Mouse (Mus musculus) midbrain, embryonic 12.5 days (tissue): Measurements from ENCODE around the gene Ccdc60. TPM values are rescaled to one million over a fixed set of nuclear protein-coding genes. Genes with fewer than 3 reads are reported as not detected.

Source experiments
- ATAC-seq: fragments of 200-750 bp; cut with Nextera tagmentation; 2 replicates; pipeline ENCODE4 v1.8.0; 2017; ENCODE audit warnings: low read depth, moderate TSS enrichment, moderate library complexity; ENCODE audit not compliant: low FRiP score
- H3K27ac ChIP-seq: fragments of 300-500 bp; sonication (generic); replicated peaks from 2 replicates; pipeline ENCODE4 v1.5.1; 2016; ENCODE audit warnings: mild to moderate bottlenecking
- H3K27me3 ChIP-seq: fragments of 300-500 bp; sonication (generic); 2 replicates; pipeline ENCODE4 v1.6.1; 2016; ENCODE audit warnings: mild to moderate bottlenecking
- H3K36me3 ChIP-seq: fragments of 300-500 bp; sonication (generic); 2 replicates; pipeline ENCODE4 v1.6.1; 2016
- H3K4me1 ChIP-seq: fragments of 300-500 bp; sonication (generic); 2 replicates; pipeline ENCODE4 v1.6.1; 2016
- H3K4me2 ChIP-seq: fragments of 300-500 bp; sonication (generic); replicated peaks from 2 replicates; pipeline ENCODE4 v1.6.1; 2016; ENCODE audit warnings: mild to moderate bottlenecking, moderate library complexity
- H3K4me3 ChIP-seq: fragments of 300-500 bp; sonication (generic); 2 replicates; pipeline ENCODE4 v1.5.1; 2016; ENCODE audit warnings: mild to moderate bottlenecking
- H3K9ac ChIP-seq: fragments of 300-500 bp; sonication (generic); replicated peaks from 2 replicates; pipeline ENCODE4 v1.6.1; 2016; ENCODE audit warnings: mild to moderate bottlenecking, moderate library complexity
- H3K9me3 ChIP-seq: fragments of 300-500 bp; sonication (generic); 2 replicates; pipeline ENCODE4 v1.6.1; 2016; ENCODE audit warnings: mild to moderate bottlenecking
- WGBS: fragments of 180-500 bp; shearing (Covaris S2); methylation state at CpG from one replicate; pipeline ENCODE4 v1.1.7; 2016; 5-methylcytosine and 5-hydroxymethylcytosine counted together
- polyA plus RNA-seq: library from polyadenylated mRNA; unstranded; fragments of >200 nt; fragmentation: Nextera tagmentation; extraction: Ambion mirVana; gene quantifications from 2 replicates; pipeline ENCODE4 v1.2.1, GENCODE M21; 2016

Gene Ccdc60
- polyA plus RNA-seq, 1 experiment from 2014 or later = 2.4 TPM

- no peak for ATAC-seq
- Histone ChIP-seq H3K4me3 (no peak overlapping the region), H3K36me3 (no peaks in the 10 kb centered on the region), H3K27ac (no peak overlapping the region), H3K4me1 (peaks cover 9% of the 10 kb centered on the region; the same call in 1 of the 2 replicates), H3K4me2 (no peak overlapping the region), H3K9me3 (no peaks in the 10 kb centered on the region), H3K9ac (no peak overlapping the region), H3K27me3 (peaks cover 7% of the 10 kb centered on the region; the same call in 1 of the 2 replicates)
- WGBS = 81% methylated on average over 6 of the region's 6 CpGs
These were observed 60.4 kb downstream of the Ccdc60 start for GRCm38 (mm10) chr5:116228414-116228813.

- H3K4me1 ChIP-seq = no peaks in the 10 kb centered on the region
- no peak overlapping the region for H3K9ac ChIP-seq
- WGBS = 81% methylated on average over 6 of the region's 6 CpGs
- no peak for ATAC-seq
- H3K4me2 ChIP-seq = no peak overlapping the region
- H3K9me3 ChIP-seq = no peaks in the 10 kb centered on the region
- no peak overlapping the region for H3K27ac ChIP-seq
- H3K27me3 ChIP-seq = no peaks in the 10 kb centered on the region
- H3K36me3 ChIP-seq = no peaks in the 10 kb centered on the region
- no peak overlapping the region for H3K4me3 ChIP-seq
These were observed 64.8 kb downstream of the Ccdc60 start for GRCm38 (mm10) chr5:116224023-116224422.

DNA sequence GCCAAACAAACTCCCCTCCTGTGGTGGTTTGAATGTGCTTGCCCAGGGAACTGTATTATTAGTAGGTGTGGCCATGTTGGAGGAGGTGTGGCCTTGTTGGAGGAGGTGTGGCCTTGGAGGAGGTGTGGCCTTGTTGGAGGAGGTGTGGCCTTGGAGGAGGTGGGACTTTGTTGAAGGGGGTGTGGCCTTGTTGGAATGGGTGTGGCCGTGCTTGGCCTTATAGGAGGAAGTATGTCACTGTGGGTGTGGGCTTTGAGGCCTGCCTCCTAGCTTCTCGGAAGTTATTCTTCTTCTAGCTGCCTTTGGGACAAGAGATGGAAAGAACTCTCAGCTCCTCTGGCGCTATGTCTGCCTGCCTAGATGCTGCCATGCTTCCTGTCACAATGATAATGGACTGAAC lies 66.9 kb downstream of the Ccdc60 start:
- ATAC-seq = no peak
- WGBS = 83% methylated on average over 3 of the region's 3 CpGs

DNA sequence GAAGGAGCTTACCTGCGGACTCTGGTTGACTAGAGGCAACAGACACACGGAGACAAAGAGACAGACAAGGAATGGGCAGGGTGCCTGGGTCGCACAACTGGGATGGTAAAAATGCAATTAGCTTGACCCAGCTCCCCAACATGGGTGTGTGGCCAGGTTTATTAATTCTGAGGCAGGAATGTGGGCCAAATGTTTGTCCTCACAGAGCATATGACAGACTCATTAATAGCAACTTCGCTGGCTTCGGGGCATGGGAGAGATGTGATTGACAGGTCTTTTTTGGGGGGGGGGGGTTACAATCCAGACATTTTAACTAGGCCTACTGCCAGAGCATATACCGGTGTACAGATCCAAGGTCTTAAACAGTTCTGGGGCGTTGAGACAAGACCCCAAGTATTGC lies 69.5 kb downstream of the Ccdc60 start:
- H3K9me3 ChIP-seq = no peaks in the 10 kb centered on the region
- no peak overlapping the region for H3K4me2 ChIP-seq
- H3K27me3 ChIP-seq = no peaks in the 10 kb centered on the region
- no peak for ATAC-seq
- WGBS = 77% methylated on average over 7 of the region's 7 CpGs
- H3K27ac ChIP-seq = no peak overlapping the region
- no peaks in the 10 kb centered on the region for H3K36me3 ChIP-seq
- H3K4me3 ChIP-seq = no peak overlapping the region
- no peaks in the 10 kb centered on the region for H3K4me1 ChIP-seq
- no peak overlapping the region for H3K9ac ChIP-seq

More for the DNA sequence above, 66.9 kb downstream of the Ccdc60 start:
- no peak overlapping the region for H3K27ac ChIP-seq
- H3K27me3 ChIP-seq = no peaks in the 10 kb centered on the region
- no peak overlapping the region for H3K4me3 ChIP-seq
- H3K4me1 ChIP-seq = no peaks in the 10 kb centered on the region
- H3K4me2 ChIP-seq = no peak overlapping the region
- no peaks in the 10 kb centered on the region for H3K9me3 ChIP-seq
- no peak overlapping the region for H3K9ac ChIP-seq
- H3K36me3 ChIP-seq = no peaks in the 10 kb centered on the region

DNA sequence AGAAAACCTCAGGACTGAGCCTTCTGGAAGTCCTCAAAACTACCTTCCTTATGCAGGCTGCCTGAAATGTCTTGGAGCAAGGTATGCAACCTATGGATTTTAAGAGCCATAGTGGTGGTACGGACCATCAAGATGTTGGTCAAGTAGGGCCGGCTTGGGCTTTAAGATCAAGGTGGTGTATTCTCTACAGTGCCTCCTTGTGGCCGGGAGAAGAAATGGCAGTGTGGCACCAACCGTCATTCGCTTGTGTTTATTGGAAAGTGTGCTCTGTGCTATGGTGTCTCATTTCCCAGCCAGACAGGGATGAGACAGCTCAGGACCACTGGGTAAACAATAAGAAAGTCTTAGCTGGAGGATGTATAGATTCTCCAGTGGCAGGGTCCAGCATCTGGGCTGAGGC lies 76.1 kb downstream of the Ccdc60 start:
- Histone ChIP-seq H3K36me3 (no peaks in the 10 kb centered on the region), H3K27me3 (no peaks in the 10 kb centered on the region), H3K4me2 (no peak overlapping the region), H3K9me3 (no peaks in the 10 kb centered on the region), H3K9ac (no peak overlapping the region), H3K27ac (no peak overlapping the region), H3K4me1 (peaks cover 25% of the 10 kb centered on the region), H3K4me3 (no peak overlapping the region)
- no peak for ATAC-seq
- WGBS = 58% methylated on average over 5 of the region's 5 CpGs

- H3K27ac ChIP-seq = peak overlapping the region; percentile 75
- 40% methylated on average over 10 of the region's 11 CpGs for WGBS
These were observed 79.2 kb downstream of the Ccdc60 start for GRCm38 (mm10) chr5:116209378-116210091.

GRCm38 (mm10) chr5:116208741-116209368 lies 79.9 kb downstream of the Ccdc60 start:
- Histone ChIP-seq H3K4me3 (no peak overlapping the region), H3K27ac (peak overlapping the region; percentile 75), H3K4me2 (no peak overlapping the region)

More at GRCm38 (mm10) chr5:116209378-116210091, 79.2 kb downstream of the Ccdc60 start:
- H3K4me3 ChIP-seq = no peak overlapping the region
- no peaks in the 10 kb centered on the region for H3K9me3 ChIP-seq
- H3K9ac ChIP-seq = no peak overlapping the region
- H3K36me3 ChIP-seq = no peaks in the 10 kb centered on the region
- no peaks in the 10 kb centered on the region for H3K27me3 ChIP-seq
- H3K4me2 ChIP-seq = no peak overlapping the region
- peak; percentile 51 for ATAC-seq
- H3K4me1 ChIP-seq = peaks cover 31% of the 10 kb centered on the region

GRCm38 (mm10) chr5:116202692-116203091 lies 86.1 kb downstream of the Ccdc60 start:
- Histone ChIP-seq H3K9ac (no peak overlapping the region), H3K4me2 (no peak overlapping the region), H3K27ac (no peak overlapping the region), H3K27me3 (no peaks in the 10 kb centered on the region), H3K4me3 (no peak overlapping the region), H3K4me1 (peaks cover 7% of the 10 kb centered on the region; the same call in 1 of the 2 replicates), H3K9me3 (no peaks in the 10 kb centered on the region), H3K36me3 (no peaks in the 10 kb centered on the region)
- ATAC-seq = no peak
- WGBS = 78% methylated on average over 5 of the region's 5 CpGs

More at GRCm38 (mm10) chr5:116208741-116209368, 79.9 kb downstream of the Ccdc60 start:
- no peaks in the 10 kb centered on the region for H3K36me3 ChIP-seq
- no peaks in the 10 kb centered on the region for H3K9me3 ChIP-seq
- H3K4me1 ChIP-seq = peaks cover 31% of the 10 kb centered on the region
- H3K27me3 ChIP-seq = no peaks in the 10 kb centered on the region
- peak; percentile 58 for ATAC-seq
- WGBS = 28% methylated on average over 16 of the region's 16 CpGs
- no peak overlapping the region for H3K9ac ChIP-seq

- no peak overlapping the region for H3K9ac ChIP-seq
- H3K4me2 ChIP-seq = peak overlapping the region; percentile 14
- H3K4me3 ChIP-seq = no peak overlapping the region
- 44% methylated on average over 11 of the region's 11 CpGs for whole genome bisulfite sequencing
- no peaks in the 10 kb centered on the region for H3K36me3 ChIP-seq
- H3K9me3 ChIP-seq = no peaks in the 10 kb centered on the region
- H3K27me3 ChIP-seq = peaks cover 6% of the 10 kb centered on the region; the same call in 1 of the 2 replicates
- no peak for ATAC-seq
- H3K27ac ChIP-seq = no peak overlapping the region
- H3K4me1 ChIP-seq = 0 out of 2 replicates have a peak, but pooled peaks cover 5% of the 10 kb centered on the region
These were observed 94.3 kb downstream of the Ccdc60 start for GRCm38 (mm10) chr5:116194499-116194898.

DNA sequence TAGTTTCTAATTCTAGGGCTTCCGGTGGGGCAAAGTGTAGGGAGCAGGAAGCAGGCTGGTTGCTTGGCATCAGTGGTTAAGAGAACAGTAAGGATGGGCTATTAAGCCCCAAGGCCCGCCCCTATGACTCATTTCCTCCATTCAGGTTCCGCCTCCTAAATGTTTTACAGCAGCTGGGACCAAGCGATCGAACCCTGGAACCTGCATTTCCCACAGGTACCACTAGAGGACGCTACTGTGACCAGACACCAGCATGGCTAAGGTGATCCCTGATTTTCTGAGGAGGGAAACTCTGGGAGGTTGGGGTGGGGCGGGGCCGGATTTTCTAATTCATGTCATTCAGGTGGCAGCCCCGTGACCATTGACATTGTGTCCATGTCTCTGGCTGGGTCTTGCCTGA lies 96.1 kb downstream of the Ccdc60 start:
- Histone ChIP-seq H3K4me1 (0 out of 2 replicates have a peak, but pooled peaks cover 5% of the 10 kb centered on the region), H3K36me3 (no peaks in the 10 kb centered on the region)

GRCm38 (mm10) chr5:116191596-116191995 lies 97.2 kb downstream of the Ccdc60 start:
- H3K9ac ChIP-seq = no peak overlapping the region
- H3K27me3 ChIP-seq = peaks cover 6% of the 10 kb centered on the region; the same call in 1 of the 2 replicates
- no peak overlapping the region for H3K27ac ChIP-seq
- no peak overlapping the region for H3K4me3 ChIP-seq
- no peak overlapping the region for H3K4me2 ChIP-seq
- H3K4me1 ChIP-seq = 0 out of 2 replicates have a peak, but pooled peaks cover 5% of the 10 kb centered on the region
- WGBS = 90% methylated on average over 3 of the region's 3 CpGs
- ATAC-seq = no peak
- H3K9me3 ChIP-seq = no peaks in the 10 kb centered on the region
- no peaks in the 10 kb centered on the region for H3K36me3 ChIP-seq

More for the DNA sequence above, 96.1 kb downstream of the Ccdc60 start:
- no peak overlapping the region for H3K4me2 ChIP-seq
- H3K9me3 ChIP-seq = no peaks in the 10 kb centered on the region
- WGBS = 77% methylated on average over 9 of the region's 9 CpGs
- peaks cover 6% of the 10 kb centered on the region; the same call in 1 of the 2 replicates for H3K27me3 ChIP-seq
- H3K27ac ChIP-seq = no peak overlapping the region
- no peak overlapping the region for H3K4me3 ChIP-seq
- H3K9ac ChIP-seq = no peak overlapping the region
- ATAC-seq = no peak

GRCm38 (mm10) chr5:116189818-116190217 lies 99.0 kb downstream of the Ccdc60 start:
- 53% methylated on average over 6 of the region's 6 CpGs for WGBS
- Histone ChIP-seq H3K9ac (no peak overlapping the region), H3K27me3 (peaks cover 6% of the 10 kb centered on the region; the same call in 1 of the 2 replicates), H3K4me2 (no peak overlapping the region), H3K27ac (no peak overlapping the region), H3K4me1 (0 out of 2 replicates have a peak, but pooled peaks cover 5% of the 10 kb centered on the region), H3K9me3 (no peaks in the 10 kb centered on the region), H3K4me3 (no peak overlapping the region), H3K36me3 (no peaks in the 10 kb centered on the region)
- no peak for ATAC-seq
